Mouse (Mus musculus) right cerebral cortex, adult 18-20 months (tissue): ENCODE results near the gene Carf.
"Not testable (repeated sequence)": the region's sequence is repeated elsewhere in the genome, so short reads cannot be mapped to it uniquely, and the experiment has no call there.

Experiments used
- DNase-seq: peaks from one replicate; pipeline ENCODE4 v3.0.0; 2022; ENCODE audit warnings: mixed read lengths

Gene Carf

DNA sequence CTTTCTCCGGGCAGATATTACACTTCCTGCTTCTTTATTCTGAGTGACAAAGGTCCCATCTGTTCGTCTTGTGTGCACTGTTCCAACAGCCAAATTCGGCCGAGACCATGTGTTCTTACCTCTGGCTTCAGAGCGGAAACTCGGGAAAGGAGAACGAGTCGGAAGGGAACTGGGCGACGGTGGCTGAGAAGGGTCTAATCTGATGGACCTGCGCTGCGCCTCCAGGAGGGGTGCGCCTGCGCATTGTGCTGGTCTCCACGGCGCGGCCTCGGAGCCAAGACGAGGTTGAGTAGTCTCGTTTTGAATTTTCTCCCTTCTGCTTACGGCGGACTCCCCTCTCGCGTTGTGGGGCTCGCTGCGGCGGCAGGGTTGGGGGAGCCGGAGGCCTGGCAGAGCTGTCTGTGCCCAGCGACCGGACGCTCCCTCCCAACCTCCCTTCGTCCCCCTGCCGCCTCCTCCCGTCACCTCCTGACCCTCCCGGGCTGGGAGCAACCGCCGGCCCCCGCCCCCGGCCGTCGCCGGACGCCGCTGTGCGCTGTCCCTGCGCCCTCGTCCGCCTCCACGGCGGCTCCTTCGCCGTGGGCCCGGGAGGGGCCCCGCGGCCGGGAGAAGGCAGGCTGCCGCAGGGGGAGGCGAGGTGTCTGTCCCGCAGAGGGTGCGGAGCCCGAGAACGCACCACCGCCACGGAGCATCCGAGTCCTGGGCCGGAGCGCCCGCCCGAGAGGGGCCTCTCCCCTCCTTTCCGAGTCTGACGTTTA lies at the start of gene Carf, which contains the start of gene Wdr12:
Gene Carf, plus strand, starts transcription at position 224 of the 758 bp plus-strand sequence.
Gene Wdr12, minus strand, starts transcription at position 622 of the 758 bp plus-strand sequence.
- peak; percentile 99 for DNase-seq

DNA sequence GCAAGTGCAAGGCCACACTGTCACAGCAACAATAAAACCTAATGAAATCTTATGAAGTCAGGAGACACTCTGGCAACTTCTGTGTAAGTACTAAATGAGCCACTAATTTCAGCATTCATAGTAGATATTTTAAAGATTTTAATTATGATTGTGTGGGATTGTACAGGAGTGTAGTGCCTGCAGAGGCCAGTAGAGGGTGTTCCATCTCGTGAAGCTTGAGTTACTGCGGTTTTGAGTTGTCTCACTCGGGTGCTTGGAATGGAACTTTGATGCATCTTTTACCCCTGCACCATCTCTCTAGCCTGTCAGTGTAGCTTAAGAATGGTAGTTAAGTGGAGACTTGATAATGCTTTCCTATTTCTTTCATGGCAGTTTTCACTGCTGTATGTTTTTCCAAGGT lies 43.4 kb upstream of the Carf start:
- DNase-seq: no peak

GRCm38 (mm10) chr1:60056310-60056709 lies 41.7 kb upstream of the Carf start:
- no peak for DNase-seq

GRCm38 (mm10) chr1:60070725-60071124 lies 27.3 kb upstream of the Carf start:
- DNase-seq: not testable (repeated sequence)

- no peak for DNase-seq
Observed at GRCm38 (mm10) chr1:60074935-60075334, 23.1 kb upstream of the Carf start.

- DNase-seq: no peak
Observed at GRCm38 (mm10) chr1:60075590-60075989, 22.5 kb upstream of the Carf start.

DNA sequence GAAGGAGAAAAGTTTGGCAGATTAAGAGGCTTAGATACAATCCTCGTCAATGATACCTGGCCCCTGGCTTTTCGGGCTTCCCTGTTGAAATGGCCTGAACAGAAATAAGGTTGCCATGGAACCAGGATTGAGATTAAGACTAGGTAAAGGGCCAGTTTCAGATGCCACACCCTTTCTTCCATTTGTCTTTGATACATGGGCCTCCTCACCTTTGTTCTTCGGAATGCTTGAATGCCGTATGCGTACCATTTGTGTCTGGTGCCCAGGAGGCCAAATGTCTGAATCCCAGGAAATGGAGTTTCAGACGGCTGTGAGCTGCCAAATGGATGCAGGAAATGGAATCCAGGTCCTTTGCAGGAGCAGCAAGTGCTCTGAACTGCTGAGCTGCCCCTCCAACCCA lies 21.6 kb upstream of the Carf start:
- DNase-seq: no peak

DNA sequence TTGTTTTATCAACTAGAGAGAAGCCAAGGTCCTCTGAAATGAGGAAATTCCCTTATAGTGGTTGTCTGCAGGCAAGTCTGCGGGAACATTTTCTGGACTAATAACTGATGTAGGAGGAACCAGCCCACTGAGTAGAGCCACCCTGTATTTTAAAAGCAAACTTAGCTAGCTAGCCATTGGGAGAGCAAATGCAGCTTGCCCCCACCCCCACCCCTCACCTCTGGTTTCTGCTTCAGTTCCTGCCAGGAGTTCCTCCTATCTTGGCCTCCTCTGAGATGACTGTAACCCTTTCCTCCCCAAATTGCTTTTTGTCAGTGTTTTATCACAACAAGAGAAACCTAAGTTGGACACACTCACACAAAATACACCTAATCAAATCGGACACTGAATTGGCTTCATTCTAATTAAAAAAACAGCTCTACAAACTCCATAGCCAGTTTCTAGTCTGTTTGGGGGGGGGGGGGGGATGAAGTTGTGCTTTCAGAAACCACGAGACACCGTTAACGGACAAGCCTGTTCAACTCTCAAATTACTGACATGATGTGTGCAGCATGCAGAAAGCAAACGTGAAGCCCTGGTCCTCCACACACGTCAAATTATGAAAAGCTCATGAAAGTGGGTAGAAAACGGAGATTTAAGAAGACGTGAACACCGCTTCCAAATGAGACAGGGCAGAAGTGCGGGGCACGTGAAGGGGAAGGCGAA lies 1.3 kb upstream of the Carf start:
- DNase-seq: no peak

GRCm38 (mm10) chr1:60097277-60098023 lies 597 bp upstream of the Carf start:
- DNase-seq: peak; percentile 79

DNA sequence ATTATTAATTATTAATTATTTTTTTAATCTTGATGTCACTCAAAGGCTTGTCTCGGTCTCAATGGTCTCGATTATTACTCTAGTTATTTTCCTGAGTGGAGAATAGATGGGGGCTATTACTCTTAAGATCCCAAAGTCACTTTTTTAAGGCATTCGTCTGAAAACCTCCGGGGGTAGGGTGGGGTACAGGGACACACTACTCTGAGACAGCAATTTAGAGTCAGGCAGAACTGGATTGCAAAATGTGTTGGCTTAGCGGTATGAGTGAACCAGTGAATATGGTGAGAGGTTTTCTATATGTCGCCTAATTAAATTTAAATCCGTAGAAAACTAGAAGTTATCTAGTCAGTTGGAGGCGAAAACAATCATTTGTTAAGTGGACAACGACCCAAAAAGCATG lies 792 bp downstream of the Carf start:
- no peak for DNase-seq

DNA sequence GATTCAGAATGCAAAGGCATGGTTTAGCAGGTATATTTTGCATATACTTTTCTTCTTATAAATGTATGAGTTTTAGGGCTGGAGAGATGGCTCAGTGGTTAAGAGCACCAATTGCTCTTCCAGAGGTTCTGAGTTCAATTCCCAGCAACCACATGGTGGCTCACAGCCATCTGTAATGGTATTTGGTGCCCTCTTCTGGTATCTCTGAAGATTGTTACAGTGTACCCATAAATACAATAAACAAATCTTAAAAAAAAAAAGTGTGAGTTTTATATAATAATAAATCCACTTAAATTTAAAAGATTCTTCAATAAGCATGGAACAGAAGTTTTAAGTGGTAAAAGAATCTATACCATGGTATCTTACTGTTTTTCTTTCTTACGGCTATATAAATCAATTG lies 6.5 kb downstream of the Carf start:
- DNase-seq: no peak

DNA sequence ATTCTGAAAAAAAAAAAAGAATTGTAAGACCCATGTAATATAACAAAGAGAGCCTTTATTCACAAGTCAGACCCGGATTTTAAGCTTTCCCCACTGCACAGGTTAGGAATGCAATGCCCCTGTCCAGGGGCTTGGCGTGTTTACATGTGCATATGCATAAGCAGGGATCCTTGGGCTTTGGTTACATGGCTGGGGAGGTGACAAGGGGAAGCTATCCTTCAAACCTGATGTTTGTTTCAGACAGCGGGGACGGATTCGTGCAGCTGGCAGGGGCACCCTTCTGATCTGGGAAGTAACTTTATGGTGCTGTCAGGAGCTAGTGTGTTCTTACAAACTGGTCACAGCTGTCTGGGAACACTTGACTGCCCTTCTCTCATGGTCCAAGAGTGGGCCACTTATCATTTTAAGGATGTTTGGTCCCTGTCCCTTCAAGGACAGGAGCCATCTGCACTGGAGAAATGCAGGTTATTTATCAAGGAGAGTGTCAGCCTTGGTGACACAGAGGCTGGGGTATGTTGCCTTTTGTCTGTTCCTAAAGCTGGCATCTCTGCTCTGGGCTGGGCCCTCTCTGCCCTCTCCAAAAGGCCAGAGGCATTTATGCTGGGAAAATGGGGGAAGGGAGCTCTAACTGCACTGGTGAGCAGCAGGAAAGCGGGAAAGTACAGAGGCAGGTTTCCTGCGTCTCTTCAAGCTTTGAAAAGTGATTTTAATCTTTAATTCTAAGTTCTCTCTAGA lies 19.8 kb downstream of the Carf start:
- DNase-seq: no peak

DNA sequence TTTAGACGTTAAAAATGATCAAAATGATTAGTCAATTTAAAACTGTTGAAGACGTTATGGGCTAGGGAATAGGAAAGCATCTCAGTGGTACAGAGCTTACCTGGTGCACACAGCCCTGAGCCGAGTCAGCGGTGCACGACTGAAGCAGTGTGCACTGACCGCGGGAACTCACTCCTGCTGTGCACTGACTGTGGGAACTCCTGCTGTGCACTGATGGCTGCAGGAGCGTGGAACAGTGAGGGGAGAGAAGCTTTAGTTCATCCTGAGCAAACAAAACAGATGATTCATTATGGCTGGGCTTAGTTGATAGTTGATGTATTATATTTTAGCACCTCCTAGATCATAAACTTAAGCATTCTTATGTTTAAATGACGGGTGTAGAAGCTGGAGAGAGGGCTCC lies 39.3 kb downstream of the Carf start:
- DNase-seq: no peak

- no peak for DNase-seq
Observed at GRCm38 (mm10) chr1:60152700-60153099, 54.7 kb downstream of the Carf start.

DNA sequence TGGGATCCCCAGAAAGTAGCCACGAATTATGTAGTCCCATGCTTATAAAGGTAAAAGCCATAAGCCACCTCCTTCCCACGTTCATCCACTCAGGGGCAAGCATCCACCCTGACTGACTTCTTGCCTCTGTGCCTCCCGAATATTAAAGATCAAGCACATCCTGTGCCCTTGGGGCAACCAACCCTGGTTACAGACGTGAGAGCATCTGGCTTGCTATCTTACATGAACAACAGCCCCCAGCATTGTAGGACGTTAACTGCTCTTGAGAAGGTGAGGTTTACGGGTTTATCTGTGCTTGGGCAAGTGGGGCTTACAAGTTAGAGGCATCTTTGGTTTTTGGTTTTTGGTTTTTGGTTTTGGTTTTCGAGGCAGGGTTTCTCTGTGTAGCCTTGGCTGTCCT lies 58.6 kb downstream of the Carf start:
- DNase-seq: no peak

GRCm38 (mm10) chr1:60158411-60158810 lies 60.4 kb downstream of the Carf start:
- DNase-seq: peak; percentile 13

DNA sequence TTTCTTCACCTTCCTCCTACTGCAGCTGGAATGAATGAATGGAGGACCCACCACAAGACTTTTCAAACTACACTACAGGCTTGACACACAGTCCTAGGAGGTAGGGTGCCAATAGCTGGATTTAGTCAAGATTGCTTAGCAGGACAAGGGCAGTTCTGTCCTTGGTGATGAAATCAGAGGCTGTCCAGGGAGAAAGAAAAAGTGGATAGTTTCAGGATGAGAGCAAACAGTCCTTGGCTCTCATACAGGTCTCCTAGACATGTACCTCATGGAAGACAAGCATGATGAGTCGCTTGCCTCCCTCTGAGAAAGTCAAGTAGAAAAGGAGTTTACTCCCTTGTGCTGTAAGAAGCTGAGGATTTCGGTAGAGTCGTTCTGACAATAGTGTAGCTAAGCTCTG lies 65.6 kb downstream of the Carf start:
- no peak for DNase-seq

DNA sequence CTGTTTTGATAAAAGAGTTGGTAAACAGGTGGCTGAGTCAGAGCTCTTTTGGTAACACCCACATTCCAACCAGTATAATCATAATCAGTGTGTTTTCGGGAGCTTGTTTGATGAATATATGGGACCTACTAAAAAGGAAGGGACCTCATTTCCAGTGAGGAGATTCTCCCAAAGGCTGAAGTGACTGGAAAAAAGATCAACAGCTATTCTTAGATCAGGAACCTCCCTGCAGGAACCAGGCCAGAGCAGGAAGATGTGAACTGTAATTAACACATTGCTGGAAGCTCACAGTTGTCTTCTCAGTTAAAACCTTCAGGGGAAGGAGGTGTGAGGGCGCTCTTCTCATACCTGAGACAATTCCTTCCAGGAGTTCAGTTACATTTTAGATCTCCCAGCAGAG lies 71.6 kb downstream of the Carf start:
- DNase-seq: no peak

DNA sequence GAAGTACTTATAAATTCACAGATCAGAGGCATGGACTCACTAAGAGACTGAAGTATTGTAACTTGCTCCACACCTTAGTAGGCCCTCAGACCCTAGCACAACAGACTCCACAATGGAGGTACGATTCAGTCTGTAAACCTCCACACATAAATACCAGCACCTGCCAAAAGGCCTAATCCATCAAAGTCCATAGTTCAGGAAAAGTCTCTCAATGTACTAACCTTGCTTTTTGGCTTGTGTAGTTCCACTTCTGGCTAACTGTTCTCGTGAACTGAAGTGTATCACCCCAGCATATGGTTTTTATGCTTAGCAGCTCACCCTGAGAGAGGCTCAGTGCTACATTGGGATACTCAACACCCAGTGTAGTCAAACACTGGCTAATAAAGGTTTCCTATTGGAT lies 72.2 kb downstream of the Carf start:
- no peak for DNase-seq

DNA sequence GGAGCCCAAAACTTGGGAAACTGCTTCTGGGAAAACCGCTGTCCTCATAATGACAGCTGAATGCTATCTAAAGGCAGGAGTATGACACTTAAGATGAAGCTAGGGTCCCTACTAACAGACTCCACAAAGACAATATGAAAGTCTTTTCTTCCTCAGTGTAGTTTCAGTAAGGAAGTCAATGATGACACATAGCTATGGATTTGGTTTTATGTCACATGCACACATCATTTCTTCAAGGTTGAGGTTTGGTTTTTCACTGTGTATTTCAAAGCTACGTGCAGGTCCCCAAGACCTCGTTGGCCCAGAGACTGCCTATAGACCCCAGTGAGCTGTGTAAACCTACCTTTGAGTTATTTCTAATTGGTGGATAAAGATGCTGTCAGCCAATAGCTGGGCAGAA lies 75.1 kb downstream of the Carf start:
- DNase-seq: no peak

GRCm38 (mm10) chr1:60177814-60178213 lies 79.8 kb downstream of the Carf start:
- not testable (repeated sequence) for DNase-seq

DNA sequence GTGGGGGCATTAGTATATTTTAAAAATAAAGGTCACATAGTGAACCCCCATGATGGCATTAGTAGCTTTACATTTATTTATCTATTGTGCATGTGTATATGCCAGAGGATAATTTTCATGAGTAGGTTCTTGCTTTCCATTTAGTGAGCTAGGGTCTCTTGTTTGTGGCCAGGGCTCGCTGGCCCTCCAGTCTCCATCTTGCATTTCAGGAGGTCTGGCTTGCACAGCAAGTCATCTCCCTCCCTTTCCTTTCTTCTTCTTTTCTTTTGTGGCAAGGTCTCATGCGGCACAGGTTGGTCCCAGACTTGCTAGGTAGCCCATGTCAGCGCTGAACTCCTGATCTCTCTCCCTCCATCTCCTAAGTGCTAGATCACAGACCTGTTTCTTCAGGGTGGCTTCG lies 81.3 kb downstream of the Carf start:
- DNase-seq: no peak
